Mouse (Mus musculus) kidney, adult 11 months (tissue): ENCODE measurements around the gene Ugt1a6a.
"Not testable (repeated sequence)": the region's sequence is repeated elsewhere in the genome, so short reads cannot be mapped to it uniquely, and the experiment has no call there.

ENCODE experiments used
- DNase-seq: peaks from one replicate; pipeline ENCODE4 v3.0.0; 2022

The Ugt1a6a gene

GRCm38 (mm10) chr1:88136646-88137045 lies 2.0 kb downstream of the Ugt1a6a start:
- DNase-seq: no peak

- no peak for DNase-seq
These were observed 2.7 kb downstream of the Ugt1a6a start for GRCm38 (mm10) chr1:88137264-88137663.

GRCm38 (mm10) chr1:88138145-88138544 lies 3.5 kb downstream of the Ugt1a6a start:
- no peak for DNase-seq

DNA sequence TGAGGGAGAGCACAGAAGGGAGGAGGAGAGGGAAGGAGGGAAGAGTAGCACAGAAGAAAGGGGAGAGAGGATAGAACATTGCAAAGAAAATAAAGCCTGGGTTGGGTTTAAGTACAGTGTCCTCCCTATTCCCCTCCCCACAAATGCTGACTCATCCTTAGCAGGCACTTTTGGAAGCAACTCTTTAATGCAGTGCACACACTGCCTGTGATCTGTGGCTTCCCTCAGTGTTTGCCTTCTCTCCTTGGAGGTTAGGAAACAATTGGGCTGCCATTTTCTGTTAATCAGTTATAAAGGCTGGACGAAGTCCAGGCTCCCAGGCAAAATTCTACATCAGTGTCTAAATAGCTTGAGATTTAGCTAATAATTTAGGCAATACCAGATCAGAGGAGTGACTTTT lies 5.9 kb downstream of the Ugt1a6a start:
- peak; percentile 65 for DNase-seq

GRCm38 (mm10) chr1:88143966-88144675 lies 9.5 kb downstream of the Ugt1a6a start:
- DNase-seq: peak; percentile 50

- DNase-seq: not testable (repeated sequence)
These were observed 10.7 kb downstream of the Ugt1a6a start for GRCm38 (mm10) chr1:88145278-88145677.

GRCm38 (mm10) chr1:88150133-88150532 lies 15.5 kb downstream of the Ugt1a6a start:
- not testable (repeated sequence) for DNase-seq

DNA sequence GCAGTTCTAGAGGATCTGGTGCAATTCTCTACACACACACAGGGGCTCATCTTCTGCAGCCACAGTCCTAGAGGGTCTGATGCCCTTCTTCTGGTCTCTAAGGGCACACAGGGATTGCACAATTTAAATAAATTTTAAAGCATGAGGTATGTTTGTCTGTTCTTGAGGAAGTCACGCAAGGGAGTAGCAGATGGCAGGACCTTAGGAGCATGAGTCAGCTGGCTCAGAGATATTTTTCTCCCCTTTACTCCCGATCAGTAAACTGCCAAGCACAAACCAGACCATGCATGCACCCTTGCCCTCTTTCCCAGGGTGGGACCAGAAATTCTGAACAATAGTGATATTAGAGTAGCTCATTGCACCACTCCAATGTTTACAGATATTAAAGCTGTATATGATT lies 23.8 kb downstream of the Ugt1a6a start:
- DNase-seq: no peak

GRCm38 (mm10) chr1:88165711-88166110 lies 31.1 kb downstream of the Ugt1a6a start, which contains the start of gene Ugt1a5:
Ugt1a5 (plus strand) TSS chr1:88166012.
- DNase-seq: no peak

GRCm38 (mm10) chr1:88172190-88172589 lies 37.6 kb downstream of the Ugt1a6a start:
- DNase-seq: not testable (repeated sequence)

- DNase-seq: peak; percentile 29
These were observed 45.0 kb downstream of the Ugt1a6a start for GRCm38 (mm10) chr1:88179657-88180056.

- DNase-seq: no peak
These were observed 51.8 kb downstream of the Ugt1a6a start for GRCm38 (mm10) chr1:88186325-88186935.

DNA sequence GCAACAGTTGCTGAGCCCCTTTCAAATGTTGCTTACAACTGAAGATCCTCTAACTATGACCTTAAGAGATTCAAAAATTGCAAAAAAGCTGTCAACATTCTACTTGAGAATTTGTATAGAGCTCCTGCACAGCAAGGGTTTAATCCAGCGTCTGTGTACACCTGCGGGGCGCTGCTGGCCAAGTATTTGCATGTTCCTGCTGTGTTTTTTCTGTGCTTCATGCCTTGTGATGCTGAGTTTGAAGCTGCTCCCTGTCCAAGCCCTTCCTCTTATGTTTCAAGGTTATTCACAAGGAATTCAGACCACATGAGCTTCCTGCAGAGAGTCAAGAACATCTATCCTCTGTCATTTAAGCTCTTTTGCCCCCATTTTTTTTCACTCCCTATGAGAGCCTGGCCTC lies 57.5 kb downstream of the Ugt1a6a start:
- DNase-seq: no peak

DNA sequence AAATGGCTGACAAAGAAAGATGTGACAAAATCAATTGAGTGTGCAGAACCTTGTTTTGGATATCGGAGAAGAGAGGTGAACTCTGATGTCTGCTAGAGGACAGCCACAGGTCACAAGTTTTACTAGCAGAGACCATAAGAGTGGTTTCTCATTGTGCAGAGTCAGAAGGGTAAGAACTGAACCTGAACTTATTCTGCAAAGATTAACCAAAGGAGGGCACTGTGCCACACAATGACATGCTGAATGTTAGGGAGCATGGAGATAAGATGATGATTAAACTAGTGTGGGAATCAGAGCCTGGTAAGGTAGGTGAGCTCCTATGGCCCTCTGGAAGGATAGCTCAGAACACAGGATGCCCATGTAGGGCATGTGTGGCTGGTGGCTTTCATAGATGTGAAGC lies 61.1 kb downstream of the Ugt1a6a start:
- peak; percentile 86 for DNase-seq

DNA sequence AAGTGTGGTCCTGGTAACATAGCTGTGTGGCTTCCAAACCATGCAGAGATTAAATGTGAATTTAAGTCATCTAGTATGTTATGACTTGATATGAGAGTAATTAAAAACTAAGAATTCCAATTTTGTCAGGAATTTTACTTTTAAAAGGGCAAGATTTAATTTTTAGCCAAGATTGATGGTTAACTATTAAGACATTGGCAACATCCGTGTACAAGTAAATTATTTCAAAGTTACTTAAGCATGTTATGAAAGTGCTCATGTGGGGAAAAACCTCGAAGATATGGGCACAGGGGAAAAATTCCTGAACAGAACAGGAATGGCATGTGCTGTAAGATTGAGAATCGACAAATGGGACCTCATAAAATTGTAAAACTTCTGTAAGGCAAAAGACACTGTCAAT lies 62.8 kb downstream of the Ugt1a6a start:
- no peak for DNase-seq

- DNase-seq: no peak
These were observed 65.4 kb downstream of the Ugt1a6a start for GRCm38 (mm10) chr1:88199996-88200395.

DNA sequence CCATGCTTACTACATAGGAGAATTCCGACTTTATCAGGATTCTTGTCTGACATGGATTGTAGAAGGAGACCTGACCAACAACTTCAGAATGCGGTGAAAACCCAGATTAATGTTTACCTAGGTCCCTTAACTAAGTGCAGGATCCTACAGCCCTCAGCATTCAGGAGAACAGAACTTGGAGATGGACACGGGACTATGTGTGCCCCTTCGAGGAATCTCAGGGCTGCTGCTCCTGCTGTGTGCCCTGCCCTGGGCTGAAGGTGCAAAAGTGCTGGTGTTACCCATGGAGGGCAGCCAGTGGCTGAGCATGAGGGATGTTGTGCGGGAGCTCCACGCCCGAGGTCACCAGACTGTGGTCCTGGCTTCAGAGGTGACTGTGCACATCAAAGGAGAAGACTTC lies 65.8 kb downstream of the Ugt1a6a start, which contains the start of gene Ugt1a2:
Ugt1a2 (plus strand) TSS at position 146 of the 400 bp plus-strand sequence.
- peak; percentile 79 for DNase-seq

DNA sequence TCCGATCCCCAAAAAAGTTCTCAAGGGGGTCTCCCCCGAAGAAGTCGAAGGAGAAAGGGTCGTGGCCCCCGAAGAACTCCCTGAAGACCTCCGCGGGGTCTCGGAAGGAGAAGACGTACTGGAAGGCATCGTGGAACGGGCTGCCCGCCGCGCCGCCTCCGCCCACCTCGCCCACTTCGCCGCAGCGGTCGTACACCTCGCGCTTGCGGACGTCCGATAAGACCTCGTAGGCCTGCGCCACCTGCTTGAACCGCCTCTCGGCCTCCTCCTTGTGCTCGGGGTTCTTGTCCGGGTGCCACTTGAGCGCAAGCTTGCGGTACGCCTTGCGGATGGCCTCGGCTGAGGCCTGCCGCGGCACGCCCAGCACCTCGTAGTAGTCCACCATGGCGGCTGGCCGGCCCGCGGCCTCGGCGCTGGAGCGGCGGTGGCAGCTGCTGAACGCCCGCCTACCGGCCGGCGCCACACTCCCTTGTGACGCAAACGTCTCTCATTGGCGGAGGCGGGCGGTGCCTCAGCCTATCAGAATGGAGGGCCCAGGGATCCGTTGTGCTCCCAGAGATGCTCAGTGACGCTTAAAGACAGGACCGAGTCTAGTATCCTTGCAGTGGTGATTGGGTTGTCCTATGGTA lies 70.8 kb downstream of the Ugt1a6a start, which contains the start of gene Dnajb3:
Dnajb3 (minus strand) TSS at position 489 of the 629 bp plus-strand sequence.
- DNase-seq: peak; percentile 63

DNA sequence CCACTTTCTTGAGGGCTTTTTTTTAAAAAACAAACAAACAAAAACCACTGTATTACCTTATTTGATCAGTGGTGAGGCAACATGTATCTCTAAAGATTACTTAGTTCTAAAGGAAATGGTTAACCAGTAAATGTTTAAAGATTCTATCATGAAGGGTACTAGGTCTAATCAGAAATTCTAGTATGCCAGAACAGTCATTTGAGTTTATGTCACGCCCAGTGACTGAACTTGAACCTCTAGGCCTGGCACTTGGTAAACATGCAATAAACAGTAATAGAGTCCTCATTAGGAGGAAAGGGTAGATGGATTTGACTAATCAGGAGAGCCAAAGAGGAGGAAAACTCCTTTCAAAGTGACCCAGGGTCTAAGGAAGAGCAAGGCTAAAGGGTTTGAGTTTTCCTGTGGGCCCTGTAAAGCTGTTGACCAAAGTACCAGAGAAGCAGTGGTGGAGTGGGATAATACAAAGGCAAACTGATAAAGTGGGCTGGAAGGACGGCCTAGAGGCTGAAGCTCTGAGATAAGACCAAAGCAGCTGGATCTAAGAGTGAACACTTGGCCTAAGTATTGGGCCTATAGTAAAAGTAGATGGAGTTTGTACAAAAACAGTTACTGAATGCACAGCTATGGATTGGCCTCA lies 72.4 kb downstream of the Ugt1a6a start:
- DNase-seq: no peak

- peak; percentile 61 for DNase-seq
These were observed 77.2 kb downstream of the Ugt1a6a start, which contains the start of gene Ugt1a1 for GRCm38 (mm10) chr1:88211812-88212211. Ugt1a1 (plus strand) TSS chr1:88211959.

GRCm38 (mm10) chr1:88212341-88213045 lies 77.9 kb downstream of the Ugt1a6a start:
- no peak for DNase-seq

GRCm38 (mm10) chr1:88213061-88213460 lies 78.5 kb downstream of the Ugt1a6a start:
- DNase-seq: no peak
